Mouse (Mus musculus) cerebellum, adult 2 months (tissue): ENCODE data around the gene Odf4. TPM values are rescaled to one million over a fixed set of nuclear protein-coding genes. Genes with fewer than 3 reads are reported as not detected.

Experiments
- DNase-seq, 2 experiments: peaks; one replicate each; pipeline ENCODE4 v3.0.0; 2021
- H3K27ac ChIP-seq: fragments of 200-500 bp; 2 replicates; pipeline ENCODE4 v1.5.1; 2012; ENCODE audit warnings: low read length, control low read depth, inconsistent platforms; ENCODE audit not compliant: insufficient read depth
- H3K27me3 ChIP-seq: fragments of 200-500 bp; 2 replicates; pipeline ENCODE4 v1.6.1; 2012; ENCODE audit warnings: inconsistent platforms, mild to moderate bottlenecking, low read length, moderate library complexity; ENCODE audit not compliant: control insufficient read depth, insufficient read depth
- H3K4me1 ChIP-seq: fragments of 200-500 bp; 2 replicates; pipeline ENCODE4 v1.6.1; 2011; ENCODE audit warnings: low read length; ENCODE audit not compliant: control insufficient read depth, insufficient read depth
- H3K4me3 ChIP-seq: fragments of 200-500 bp; replicated peaks from 2 replicates; pipeline ENCODE3; 2011; ENCODE audit warnings: mild to moderate bottlenecking, low read depth, low read length, control low read depth; ENCODE audit not compliant: insufficient read depth
- CTCF ChIP-seq: fragments of 200-500 bp; IDR thresholded peaks from 2 replicates; pipeline ENCODE4 v1.5.1; 2011; ENCODE audit warnings: low read depth, mild to moderate bottlenecking, control low read depth, low read length, moderate library complexity, borderline replicate concordance; ENCODE audit not compliant: insufficient read depth
- POLR2A ChIP-seq: fragments of 200-500 bp; IDR thresholded peaks from 2 replicates; pipeline ENCODE4 v1.6.1; 2011; ENCODE audit warnings: low read length, control low read depth, borderline replicate concordance; ENCODE audit not compliant: insufficient read depth
- WGBS: fragments of 180-500 bp; shearing (Covaris S2); methylation state at CpG from one replicate; pipeline ENCODE4 v1.1.7; 2018; 5-methylcytosine and 5-hydroxymethylcytosine counted together
- polyA plus RNA-seq: library from polyadenylated mRNA; depleted of rRNA; stranded (reverse); fragments of >200 nt; gene quantifications from 2 replicates; pipeline ENCODE4 v1.2.3, GENCODE M21; 2012

Odf4 gene
- polyA plus RNA-seq, 1 experiment: 1.0 TPM

DNA sequence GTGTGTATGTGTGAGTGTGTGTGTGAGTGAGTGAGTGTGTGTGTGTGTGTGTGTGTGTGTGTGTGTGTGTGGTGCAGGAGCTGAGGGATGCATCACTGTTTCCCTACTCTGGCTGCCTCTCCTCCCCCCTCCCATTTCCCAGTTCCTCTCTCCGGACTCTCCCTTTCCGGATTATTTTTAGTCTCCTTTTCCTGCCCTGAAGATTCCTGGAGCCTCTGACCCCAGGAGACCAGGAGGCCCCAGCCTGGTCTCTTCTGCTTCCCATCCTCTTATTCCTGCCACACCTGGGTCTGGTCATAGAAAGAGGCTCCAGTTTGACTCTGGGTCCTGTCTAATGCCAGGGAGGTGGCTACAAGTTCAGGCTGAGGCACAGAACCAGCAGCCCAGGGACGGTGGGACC, 29.2 kb upstream of the Odf4 start:
- TF ChIP-seq CTCF (no peak), POLR2A (no peak)
- no peak for DNase-seq
- H3K27me3 ChIP-seq: no peaks in the 10 kb centered on the region
- no peak overlapping the region for H3K4me3 ChIP-seq
- H3K27ac ChIP-seq: no peak overlapping the region
- peaks cover 3% of the 10 kb centered on the region; the same call in 1 of the 2 replicates for H3K4me1 ChIP-seq
- WGBS: 49% methylated on average over 3 of the region's 3 CpGs

GRCm38 (mm10) chr11:68955473-68955872, 28.6 kb upstream of the Odf4 start:
- WGBS: 72% methylated on average over 5 of the region's 5 CpGs
- DNase-seq: no peak
- TF ChIP-seq POLR2A: no peak
- no peak for TF ChIP-seq CTCF
- H3K27ac ChIP-seq: no peak overlapping the region
- H3K4me1 ChIP-seq: peaks cover 3% of the 10 kb centered on the region; the same call in 1 of the 2 replicates
- H3K27me3 ChIP-seq: no peaks in the 10 kb centered on the region
- no peak overlapping the region for H3K4me3 ChIP-seq

GRCm38 (mm10) chr11:68954408-68954807, 27.5 kb upstream of the Odf4 start:
- peak overlapping the region; percentile 23 for H3K4me3 ChIP-seq
- H3K27me3 ChIP-seq: no peaks in the 10 kb centered on the region
- WGBS: 3% methylated on average over 17 of the region's 17 CpGs
- no peak for DNase-seq
- no peak overlapping the region for H3K27ac ChIP-seq
- peaks cover 3% of the 10 kb centered on the region; the same call in 1 of the 2 replicates for H3K4me1 ChIP-seq
- TF ChIP-seq POLR2A (no peak), CTCF (no peak)

DNA sequence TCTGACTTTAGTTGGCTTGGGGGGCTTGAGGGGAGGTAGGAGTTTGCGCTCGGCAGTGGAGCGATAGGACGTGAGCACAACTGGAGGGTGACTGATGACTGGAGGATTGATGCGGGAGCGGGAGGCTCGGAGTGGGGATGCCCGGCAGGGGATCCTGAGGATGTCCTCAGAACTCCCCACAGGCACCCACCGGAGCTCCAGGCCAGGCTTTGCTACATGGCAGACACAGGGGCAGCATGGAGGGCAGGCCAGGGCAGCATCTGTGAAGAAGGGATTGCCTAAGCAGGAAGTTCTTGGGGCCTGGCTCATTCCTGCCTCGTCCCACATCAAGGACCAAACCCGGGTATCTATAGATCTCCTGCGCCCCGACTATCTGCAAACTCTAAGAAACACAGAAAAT, 27.0 kb upstream of the Odf4 start:
- Histone ChIP-seq H3K27me3 (no peaks in the 10 kb centered on the region), H3K27ac (no peak overlapping the region), H3K4me1 (peaks cover 3% of the 10 kb centered on the region; the same call in 1 of the 2 replicates), H3K4me3 (no peak overlapping the region)
- DNase-seq: no peak
- WGBS: 28% methylated on average over 13 of the region's 13 CpGs
- TF ChIP-seq CTCF: no peak
- no peak for TF ChIP-seq POLR2A

DNA sequence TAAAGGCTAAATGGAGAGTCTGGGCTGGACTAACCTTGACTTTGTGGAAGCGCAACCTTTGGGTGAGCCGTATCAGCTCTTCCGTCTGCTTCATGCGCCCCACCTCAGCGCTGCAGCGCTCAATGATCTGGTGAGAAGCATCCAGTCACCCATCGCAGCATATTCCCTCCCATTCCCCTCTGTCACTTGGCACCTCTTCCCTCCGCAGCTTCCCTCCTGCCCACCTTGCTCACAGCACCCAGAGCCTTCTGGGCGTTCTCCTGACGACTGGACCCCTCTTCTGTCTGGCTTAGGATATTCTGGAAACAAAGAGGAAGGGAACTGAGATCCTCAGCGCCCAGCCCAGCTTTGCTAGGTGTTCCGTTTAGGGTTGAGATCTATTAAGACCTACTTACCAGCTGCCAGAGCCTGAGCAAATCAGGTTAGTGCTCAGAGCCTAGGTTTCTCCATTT, 20.7 kb upstream of the Odf4 start:
- Histone ChIP-seq H3K4me1 (no peaks in the 10 kb centered on the region; the same call in 1 of the 2 replicates), H3K4me3 (peak overlapping the region; percentile 68), H3K27me3 (no peaks in the 10 kb centered on the region), H3K27ac (peak overlapping the region; percentile 48)
- TF ChIP-seq CTCF (no peak), POLR2A (peak; percentile 46; the same call in 1 of the 2 replicates)
- DNase-seq: peak; percentile 63 to 75
- WGBS: 6% methylated on average over 12 of the region's 12 CpGs

GRCm38 (mm10) chr11:68946806-68947440, 20.0 kb upstream of the Odf4 start:
- DNase-seq: peak; percentile 22 to 50
- WGBS: 19% methylated on average over 12 of the region's 16 CpGs
- H3K4me1 ChIP-seq: no peaks in the 10 kb centered on the region; the same call in 1 of the 2 replicates
- TF ChIP-seq POLR2A (no peak), CTCF (no peak)
- H3K4me3 ChIP-seq: peak overlapping the region; percentile 56
- H3K27me3 ChIP-seq: no peaks in the 10 kb centered on the region
- peak overlapping the region; percentile 49; the same call in 1 of the 2 replicates for H3K27ac ChIP-seq

DNA sequence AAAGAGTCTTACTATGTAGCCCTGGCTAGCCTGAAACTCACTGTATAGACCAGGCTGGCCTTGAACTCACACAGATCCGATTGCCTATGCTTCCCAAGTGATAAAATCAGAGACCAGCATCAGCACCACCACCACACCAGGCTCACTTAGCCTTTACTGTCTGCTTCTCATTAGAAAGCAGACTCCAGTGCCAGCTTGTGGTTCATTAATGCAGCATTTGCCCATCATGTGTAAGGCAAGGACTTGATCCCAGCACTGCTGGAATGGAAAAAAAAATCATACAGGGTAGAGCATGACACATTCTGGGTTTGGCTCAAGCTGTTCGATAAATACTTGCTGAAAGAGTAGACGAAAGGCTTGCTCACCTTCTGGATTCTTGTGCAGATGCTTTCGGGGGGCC, 19.1 kb upstream of the Odf4 start:
- no peak for DNase-seq
- H3K27ac ChIP-seq: no peak overlapping the region
- H3K4me1 ChIP-seq: no peaks in the 10 kb centered on the region; the same call in 1 of the 2 replicates
- WGBS: 86% methylated on average over 4 of the region's 4 CpGs
- H3K27me3 ChIP-seq: no peaks in the 10 kb centered on the region
- no peak overlapping the region for H3K4me3 ChIP-seq
- TF ChIP-seq CTCF: no peak
- TF ChIP-seq POLR2A: no peak

GRCm38 (mm10) chr11:68945245-68945644, 18.4 kb upstream of the Odf4 start:
- no peaks in the 10 kb centered on the region; the same call in 1 of the 2 replicates for H3K4me1 ChIP-seq
- 85% methylated on average over 2 of the region's 2 CpGs for WGBS

More at GRCm38 (mm10) chr11:68945245-68945644, 18.4 kb upstream of the Odf4 start:
- Histone ChIP-seq H3K4me3 (no peak overlapping the region), H3K27ac (no peak overlapping the region), H3K27me3 (no peaks in the 10 kb centered on the region)
- no peak for TF ChIP-seq POLR2A
- TF ChIP-seq CTCF: no peak
- DNase-seq: no peak
